Mouse (Mus musculus): ENCODE measurements around the gene Nlgn3. TPM values are rescaled to one million over a fixed set of nuclear protein-coding genes. Genes with fewer than 3 reads are reported as not detected.

Nlgn3 gene
- polyA plus RNA-seq, 2 experiments, result 0.05 to 0.06 TPM

DNA sequence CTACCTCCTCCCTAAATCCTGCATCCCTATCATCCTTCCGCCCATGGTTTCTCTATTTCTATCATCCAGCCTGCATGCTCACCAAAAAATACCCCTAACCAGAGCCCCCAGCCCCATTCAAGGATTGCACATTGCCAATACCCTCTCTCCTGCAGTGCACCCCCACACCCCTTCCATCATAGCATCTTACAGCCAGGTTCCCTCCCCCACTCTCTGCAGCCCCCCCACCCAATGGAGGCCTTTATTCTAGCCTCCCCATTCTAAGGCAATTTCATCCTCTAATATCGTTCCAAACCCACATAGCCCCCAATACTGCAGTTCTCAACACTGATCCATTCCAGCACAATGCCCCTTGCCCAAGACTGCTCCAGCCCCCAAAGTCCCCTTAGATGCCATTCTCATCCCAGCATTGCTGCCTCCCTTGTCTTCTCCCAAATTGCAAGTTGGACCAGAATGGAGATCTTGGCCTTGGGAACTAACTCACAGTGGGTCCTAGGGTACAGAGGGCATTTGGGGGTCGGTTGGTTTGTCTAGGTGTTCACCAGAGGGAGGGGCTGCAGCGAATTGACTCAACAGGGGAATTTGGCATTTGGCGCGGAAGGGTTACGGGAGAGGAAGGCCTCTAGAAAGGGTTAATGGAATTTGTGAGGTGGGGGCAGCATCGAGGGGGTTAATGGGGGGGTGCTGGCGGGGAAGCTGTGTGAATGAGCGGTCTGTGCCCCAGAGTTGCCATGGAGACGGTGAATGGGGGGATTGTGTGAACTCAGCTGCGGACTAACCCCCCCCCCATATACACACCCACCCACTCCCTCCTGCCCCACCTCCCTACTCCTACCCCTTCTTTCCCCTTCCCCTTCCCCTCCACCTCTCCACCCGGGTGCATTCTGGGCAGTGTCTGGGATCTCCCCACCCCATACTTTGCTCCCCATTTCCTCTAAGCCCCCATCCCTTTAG, 782 bp downstream of the Nlgn3 start:
- Histone ChIP-seq H3K4me1 (replicated peaks; ENCODE audit: control insufficient read depth in 2 of 2, insufficient read depth in 2 of 2, low read length in 1 of 2) (no peaks in the 10 kb centered on the region), H3K9me3 (ENCODE audit: control insufficient read depth, low read length) (no peaks in the 10 kb centered on the region), H3K27me3 (ENCODE audit: control insufficient read depth, insufficient read depth, low read length) (no peaks in the 10 kb centered on the region; the same call in 1 of the 2 replicates), H3K4me3 (ENCODE audit: insufficient read depth in 1 of 2, low read depth in 2 of 2, low read length in 2 of 2) (no peak overlapping the region), H3K4me2 (ENCODE audit: low read depth) (peak overlapping the region; percentile 4; the same call in 1 of the 2 replicates), H3K9ac (replicated peaks) (no peak overlapping the region), H3K27ac (no peak overlapping the region), H3K36me3 (replicated peaks; ENCODE audit: control insufficient read depth, insufficient read depth, low read depth) (peaks cover 18% of the 10 kb centered on the region)
- DNase-seq (ENCODE audit: low read depth in 3 of 3, low spot score in 3 of 3), result no peak
- ATAC-seq (ENCODE audit: insufficient read depth), result no peak
- WGBS (ENCODE audit: insufficient replicate concordance), result 30% methylated on average over 13 of the region's 13 CpGs
- TF ChIP-seq EP300 (IDR thresholded peaks at IDR 0.05; ENCODE audit: low read depth) (no peak), CTCF (IDR thresholded peaks at IDR 0.05; ENCODE audit: low read depth) (no peak)

DNA sequence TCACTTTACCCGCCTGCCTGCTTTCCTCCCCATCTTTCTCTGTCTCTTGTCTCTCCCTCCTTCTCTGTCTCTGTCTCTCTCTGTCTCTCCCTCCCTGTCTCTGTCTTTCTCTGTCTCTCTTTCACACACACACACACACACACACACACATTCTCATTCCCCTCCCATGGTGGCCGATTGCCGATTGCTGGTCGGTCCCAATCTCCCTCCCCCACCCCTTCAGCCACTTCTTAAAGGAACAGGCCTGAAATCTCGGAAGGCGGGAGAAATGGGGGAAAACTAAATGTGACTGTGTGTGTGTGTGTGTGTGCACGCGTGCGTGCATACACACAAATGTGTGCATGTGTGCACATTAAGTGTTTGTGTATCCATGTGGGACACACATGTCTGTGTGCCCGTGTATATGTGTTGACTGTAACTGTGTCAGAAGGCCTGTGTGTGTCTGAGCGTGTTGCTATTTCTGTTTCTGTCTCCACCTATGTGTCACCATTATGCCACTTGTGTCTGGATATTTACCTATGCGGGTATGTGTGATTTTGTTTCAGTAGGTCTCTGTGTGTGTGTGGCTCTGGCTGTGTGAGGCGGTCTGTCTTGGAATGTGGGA, 1.6 kb downstream of the Nlgn3 start:
- Histone ChIP-seq H3K9me3 (ENCODE audit: control insufficient read depth, low read length) (no peaks in the 10 kb centered on the region), H3K4me1 (replicated peaks; ENCODE audit: control insufficient read depth in 2 of 2, insufficient read depth in 2 of 2, low read length in 1 of 2) (no peaks in the 10 kb centered on the region), H3K9ac (replicated peaks) (no peak overlapping the region), H3K27me3 (ENCODE audit: control insufficient read depth, insufficient read depth, low read length) (no peaks in the 10 kb centered on the region; the same call in 1 of the 2 replicates), H3K4me2 (ENCODE audit: low read depth) (no peak overlapping the region), H3K27ac (no peak overlapping the region), H3K36me3 (replicated peaks; ENCODE audit: control insufficient read depth, insufficient read depth, low read depth) (peaks cover 16% of the 10 kb centered on the region), H3K4me3 (ENCODE audit: insufficient read depth in 1 of 2, low read depth in 2 of 2, low read length in 2 of 2) (no peak overlapping the region)
- ATAC-seq (ENCODE audit: insufficient read depth) (no peak), DNase-seq (ENCODE audit: low read depth in 3 of 3, low spot score in 3 of 3) (no peak)
- WGBS (ENCODE audit: insufficient replicate concordance), result 47% methylated on average over 13 of the region's 13 CpGs
- TF ChIP-seq CTCF (IDR thresholded peaks at IDR 0.05; ENCODE audit: low read depth) (no peak), EP300 (IDR thresholded peaks at IDR 0.05; ENCODE audit: low read depth) (no peak)

GRCm38 (mm10) chrX:101301654-101302053, 2.7 kb downstream of the Nlgn3 start:
- DNase-seq (ENCODE audit: low read depth in 3 of 3, low spot score in 3 of 3), result no peak
- no peak overlapping the region for H3K4me3 ChIP-seq (ENCODE audit: insufficient read depth in 1 of 2, low read depth in 2 of 2, low read length in 2 of 2)
- no peak overlapping the region for H3K4me2 ChIP-seq (ENCODE audit: low read depth)
- H3K4me1 ChIP-seq (replicated peaks; ENCODE audit: control insufficient read depth in 2 of 2, insufficient read depth in 2 of 2, low read length in 1 of 2), result no peaks in the 10 kb centered on the region
- 71% methylated on average over 9 of the region's 9 CpGs for WGBS (ENCODE audit: insufficient replicate concordance)
- no peak for ATAC-seq (ENCODE audit: insufficient read depth)
- TF ChIP-seq CTCF (IDR thresholded peaks at IDR 0.05; ENCODE audit: low read depth), result no peak
- TF ChIP-seq EP300 (IDR thresholded peaks at IDR 0.05; ENCODE audit: low read depth), result no peak
- H3K27ac ChIP-seq, result no peak overlapping the region
- no peaks in the 10 kb centered on the region; the same call in 1 of the 2 replicates for H3K27me3 ChIP-seq (ENCODE audit: control insufficient read depth, insufficient read depth, low read length)
- H3K9me3 ChIP-seq (ENCODE audit: control insufficient read depth, low read length), result no peaks in the 10 kb centered on the region
- H3K9ac ChIP-seq (replicated peaks), result no peak overlapping the region
- H3K36me3 ChIP-seq (replicated peaks; ENCODE audit: control insufficient read depth, insufficient read depth, low read depth), result peaks cover 5% of the 10 kb centered on the region

- WGBS (ENCODE audit: insufficient replicate concordance), result 44% methylated on average over 2 of the region's 2 CpGs
- no peak overlapping the region for H3K4me3 ChIP-seq (ENCODE audit: insufficient read depth in 1 of 2, low read depth in 2 of 2, low read length in 2 of 2)
- no peak overlapping the region for H3K27ac ChIP-seq
- no peaks in the 10 kb centered on the region for H3K9me3 ChIP-seq (ENCODE audit: control insufficient read depth, low read length)
- TF ChIP-seq EP300 (IDR thresholded peaks at IDR 0.05; ENCODE audit: low read depth) (no peak), CTCF (IDR thresholded peaks at IDR 0.05; ENCODE audit: low read depth) (no peak)
- no peaks in the 10 kb centered on the region for H3K36me3 ChIP-seq (replicated peaks; ENCODE audit: control insufficient read depth, insufficient read depth, low read depth)
- H3K27me3 ChIP-seq (ENCODE audit: control insufficient read depth, insufficient read depth, low read length), result no peaks in the 10 kb centered on the region; the same call in 1 of the 2 replicates
- no peaks in the 10 kb centered on the region for H3K4me1 ChIP-seq (replicated peaks; ENCODE audit: control insufficient read depth in 2 of 2, insufficient read depth in 2 of 2, low read length in 1 of 2)
- no peak overlapping the region for H3K9ac ChIP-seq (replicated peaks)
- DNase-seq (ENCODE audit: low read depth in 3 of 3, low spot score in 3 of 3) (no peak), ATAC-seq (ENCODE audit: insufficient read depth) (no peak)
- no peak overlapping the region for H3K4me2 ChIP-seq (ENCODE audit: low read depth)
Measured at GRCm38 (mm10) chrX:101304646-101305045, 5.7 kb downstream of the Nlgn3 start.

GRCm38 (mm10) chrX:101309299-101309698, 10.3 kb downstream of the Nlgn3 start:
- WGBS (ENCODE audit: insufficient replicate concordance), result 73% methylated on average over 5 of the region's 5 CpGs
- ATAC-seq (ENCODE audit: insufficient read depth), result no peak

More at GRCm38 (mm10) chrX:101309299-101309698, 10.3 kb downstream of the Nlgn3 start:
- H3K27ac ChIP-seq, result no peak overlapping the region
- TF ChIP-seq CTCF (IDR thresholded peaks at IDR 0.05; ENCODE audit: low read depth) (no peak), EP300 (IDR thresholded peaks at IDR 0.05; ENCODE audit: low read depth) (no peak)
- H3K4me1 ChIP-seq (replicated peaks; ENCODE audit: control insufficient read depth in 2 of 2, insufficient read depth in 2 of 2, low read length in 1 of 2), result no peaks in the 10 kb centered on the region
- no peaks in the 10 kb centered on the region for H3K36me3 ChIP-seq (replicated peaks; ENCODE audit: control insufficient read depth, insufficient read depth, low read depth)
- H3K9ac ChIP-seq (replicated peaks), result no peak overlapping the region
- H3K4me2 ChIP-seq (ENCODE audit: low read depth), result no peak overlapping the region
- no peaks in the 10 kb centered on the region for H3K9me3 ChIP-seq (ENCODE audit: control insufficient read depth, low read length)
- H3K27me3 ChIP-seq (ENCODE audit: control insufficient read depth, insufficient read depth, low read length), result no peaks in the 10 kb centered on the region; the same call in 1 of the 2 replicates
- H3K4me3 ChIP-seq (ENCODE audit: insufficient read depth in 1 of 2, low read depth in 2 of 2, low read length in 2 of 2), result no peak overlapping the region
- no peak for DNase-seq (ENCODE audit: low read depth in 3 of 3, low spot score in 3 of 3)

All from liver, embryonic 14.5 days (tissue).